Mouse (Mus musculus) thymus, adult 2 months (tissue): ENCODE results near the gene Rint1. TPM values are rescaled to one million over a fixed set of nuclear protein-coding genes. Genes with fewer than 3 reads are reported as not detected.

Experiments
- DNase-seq: peaks from one replicate; pipeline ENCODE4 v3.0.0; 2021
- H3K27ac ChIP-seq: fragments of 200-500 bp; 2 replicates; pipeline ENCODE4 v1.5.1; 2012; ENCODE audit warnings: low read length, control low read depth; ENCODE audit not compliant: control insufficient read depth, insufficient read depth
- H3K27me3 ChIP-seq: fragments of 200-500 bp; 2 replicates; pipeline ENCODE4 v1.6.1; 2012; ENCODE audit warnings: mild to moderate bottlenecking, low read length, moderate library complexity, mixed read lengths; ENCODE audit not compliant: control insufficient read depth, insufficient read depth
- H3K36me3 ChIP-seq: fragments of 200-500 bp; 2 replicates; pipeline ENCODE4 v1.6.1; 2012; ENCODE audit warnings: mild to moderate bottlenecking, low read length, moderate library complexity; ENCODE audit not compliant: control insufficient read depth, insufficient read depth
- H3K4me1 ChIP-seq: fragments of 200-500 bp; replicated peaks from 2 replicates; pipeline ENCODE4 v1.6.1; 2012; ENCODE audit warnings: low read length; ENCODE audit not compliant: control insufficient read depth, insufficient read depth
- H3K4me3 ChIP-seq: fragments of 200-500 bp; 2 replicates; pipeline ENCODE4 v1.5.1; 2012; ENCODE audit warnings: mild to moderate bottlenecking, low read length, control low read depth, moderate library complexity; ENCODE audit not compliant: control insufficient read depth, insufficient read depth
- CTCF ChIP-seq: fragments of 200-500 bp; IDR thresholded peaks from 2 replicates; pipeline ENCODE4 v1.5.1; 2012; ENCODE audit warnings: mild to moderate bottlenecking, control low read depth, low read length, moderate library complexity, borderline replicate concordance; ENCODE audit not compliant: control insufficient read depth, poor library complexity, insufficient read depth; ENCODE audit errors: extremely low read depth
- POLR2A ChIP-seq: fragments of 200-500 bp; IDR thresholded peaks from 2 replicates; pipeline ENCODE4 v1.6.1; 2012; ENCODE audit warnings: mild to moderate bottlenecking, low read length, control low read depth, moderate library complexity; ENCODE audit not compliant: control insufficient read depth, poor library complexity, insufficient read depth; ENCODE audit errors: extremely low read depth
- WGBS: fragments of 180-500 bp; shearing (Covaris S2); methylation state at CpG from one replicate; pipeline ENCODE4 v1.1.7; 2018; 5-methylcytosine and 5-hydroxymethylcytosine counted together
- polyA plus RNA-seq: library from polyadenylated mRNA; depleted of rRNA; stranded (reverse); fragments of >200 nt; gene quantifications from 2 replicates; pipeline ENCODE4 v1.2.3, GENCODE M21; 2012; rRNA removed

Gene Rint1
- polyA plus RNA-seq, 1 experiment, result 15.0 TPM

- H3K4me1 ChIP-seq, result no peaks in the 10 kb centered on the region
- no peak for DNase-seq
- H3K27ac ChIP-seq, result no peak overlapping the region
- peaks cover 13% of the 10 kb centered on the region for H3K36me3 ChIP-seq
- no peak overlapping the region for H3K4me3 ChIP-seq
- H3K27me3 ChIP-seq, result no peaks in the 10 kb centered on the region
- TF ChIP-seq POLR2A (no peak), CTCF (no peak)
- WGBS, result 97% methylated on average over 9 of the region's 9 CpGs
Observed at GRCm38 (mm10) chr5:23861721-23862120, 74.2 kb downstream of the Rint1 start.

GRCm38 (mm10) chr5:23862291-23862690 lies 74.8 kb downstream of the Rint1 start:
- no peak overlapping the region for H3K4me3 ChIP-seq
- peaks cover 7% of the 10 kb centered on the region for H3K36me3 ChIP-seq
- no peaks in the 10 kb centered on the region for H3K27me3 ChIP-seq
- no peak for TF ChIP-seq POLR2A
- TF ChIP-seq CTCF, result no peak
- no peak for DNase-seq
- 84% methylated on average over 5 of the region's 5 CpGs for WGBS
- H3K27ac ChIP-seq, result no peak overlapping the region
- H3K4me1 ChIP-seq, result no peaks in the 10 kb centered on the region

GRCm38 (mm10) chr5:23863166-23864053 lies 75.9 kb downstream of the Rint1 start:
- WGBS, result 90% methylated on average over 7 of the region's 7 CpGs
- H3K36me3 ChIP-seq, result 0 out of 2 replicates have a peak, but pooled peaks cover 3% of the 10 kb centered on the region
- no peak overlapping the region for H3K27ac ChIP-seq
- TF ChIP-seq POLR2A, result no peak
- no peak for TF ChIP-seq CTCF
- H3K27me3 ChIP-seq, result no peaks in the 10 kb centered on the region
- DNase-seq, result no peak
- H3K4me1 ChIP-seq, result no peaks in the 10 kb centered on the region
- no peak overlapping the region for H3K4me3 ChIP-seq

DNA sequence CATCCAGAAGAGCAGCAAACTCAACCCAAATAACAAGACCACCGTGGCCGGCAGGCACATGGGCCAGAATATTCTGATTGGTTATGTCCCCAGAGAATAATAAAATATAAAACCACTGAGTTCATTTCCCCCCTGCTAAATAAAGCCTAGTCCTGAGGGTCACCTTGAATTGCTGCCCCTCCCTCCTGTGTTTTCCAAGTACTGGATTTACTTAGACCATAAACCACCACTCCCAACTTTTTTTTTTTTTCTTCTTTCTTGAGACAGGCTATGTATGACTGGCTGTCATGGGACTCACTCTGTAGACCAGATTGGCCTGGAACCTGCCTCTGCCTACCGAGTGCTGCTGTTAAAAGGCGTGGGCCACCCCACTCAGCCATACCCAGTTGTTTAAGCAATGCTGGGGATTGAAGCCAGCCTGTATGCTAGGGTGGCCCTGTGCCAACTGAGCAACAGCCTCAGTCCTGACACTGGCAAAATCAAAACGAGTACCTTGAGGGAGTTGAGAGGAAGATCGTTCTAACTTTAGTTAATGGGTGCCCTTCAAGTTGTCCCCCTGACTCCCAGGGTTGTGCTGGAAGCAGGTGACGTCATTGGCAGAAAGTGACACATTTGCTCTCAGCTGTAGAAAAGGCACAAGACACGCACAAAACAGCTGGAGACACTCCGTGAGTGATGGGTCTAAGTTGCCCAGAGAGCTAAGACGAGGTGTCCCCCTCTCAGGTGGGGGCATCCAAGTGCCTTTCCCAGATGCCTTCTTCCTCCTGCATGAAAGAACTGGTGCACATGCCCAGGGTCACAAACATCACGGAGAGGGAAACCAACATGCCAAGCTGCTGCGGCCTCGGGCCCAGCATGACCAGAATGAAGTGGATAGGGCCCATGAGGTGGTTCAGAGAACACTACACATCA lies 76.8 kb downstream of the Rint1 start:
- DNase-seq, result no peak
- Histone ChIP-seq H3K4me1 (no peaks in the 10 kb centered on the region), H3K27me3 (no peaks in the 10 kb centered on the region), H3K4me3 (no peak overlapping the region), H3K36me3 (no peaks in the 10 kb centered on the region), H3K27ac (no peak overlapping the region)
- TF ChIP-seq CTCF, result no peak
- TF ChIP-seq POLR2A, result no peak
- 93% methylated on average over 13 of the region's 13 CpGs for WGBS

GRCm38 (mm10) chr5:23865941-23866340 lies 78.4 kb downstream of the Rint1 start:
- Histone ChIP-seq H3K4me1 (no peaks in the 10 kb centered on the region), H3K4me3 (no peak overlapping the region), H3K27ac (no peak overlapping the region), H3K27me3 (no peaks in the 10 kb centered on the region), H3K36me3 (no peaks in the 10 kb centered on the region)
- no peak for DNase-seq
- TF ChIP-seq CTCF, result no peak
- TF ChIP-seq POLR2A, result no peak
- 95% methylated on average over 5 of the region's 5 CpGs for WGBS

Other genes with a start within 250 kb of the Rint1 start
- 12.3 and 13.8 TPM in 2 replicates for gene Srpk2, start 103.1 kb upstream of the Rint1 start, polyA plus RNA-seq
- 4.7 and 4.9 TPM in 2 replicates for gene Pus7, start 4.0 kb upstream of the Rint1 start, polyA plus RNA-seq
- gene Tomm7, start 56.5 kb downstream of the Rint1 start, polyA plus RNA-seq, result 35.5 and 43.3 TPM in 2 replicates
- 4.8 and 5.3 TPM in 2 replicates for gene Fam126a, start 243.0 kb downstream of the Rint1 start, polyA plus RNA-seq